Mouse (Mus musculus): ENCODE data around the gene Itgax. TPM values are rescaled to one million over a fixed set of nuclear protein-coding genes. Genes with fewer than 3 reads are reported as not detected.

Itgax gene
- polyA plus RNA-seq (2014; fragmentation: Nextera tagmentation; extraction: Ambion mirVana) = 0.32 TPM in 1 of 2 replicates, not detected in the other

GRCm38 (mm10) chr7:128128741-128129720 lies at the start of gene Itgax:
Itgax (plus strand) TSS chr7:128129547.
- Histone ChIP-seq H3K4me2 (ENCODE audit: low read length) (no peak within 1 kb of the TSS), H3K4me1 (ENCODE audit: control insufficient read depth, insufficient read depth, low read length) (no peaks in the 10 kb centered on the region), H3K36me3 (ENCODE audit: control insufficient read depth, insufficient read depth, low read length) (no peaks in the 10 kb centered on the region), H3K27me3 (ENCODE audit: control insufficient read depth, insufficient read depth, low read length) (no peaks in the 10 kb centered on the region), H3K9ac (replicated peaks; ENCODE audit: low read length) (no peak within 1 kb of the TSS), H3K9me3 (ENCODE audit: control insufficient read depth, low read length) (no peaks in the 10 kb centered on the region), H3K4me3 (replicated peaks; ENCODE audit: low read depth, low read length) (no peak within 1 kb of the TSS), H3K27ac (replicated peaks; ENCODE audit: low read depth, low read length) (no peak within 1 kb of the TSS)
- no peak for ATAC-seq (ENCODE audit: low FRiP score, low TSS enrichment)
- WGBS = 82% methylated on average over 8 of the region's 8 CpGs
- DNase-seq = no peak

GRCm38 (mm10) chr7:128080012-128080411 lies 49.3 kb upstream of the Itgax start:
- no peaks in the 10 kb centered on the region for H3K36me3 ChIP-seq (ENCODE audit: control insufficient read depth, insufficient read depth, low read length)
- ATAC-seq (ENCODE audit: low FRiP score, low TSS enrichment) (no peak), DNase-seq (no peak)
- no peak overlapping the region for H3K9ac ChIP-seq (replicated peaks; ENCODE audit: low read length)
- no peak overlapping the region for H3K4me3 ChIP-seq (replicated peaks; ENCODE audit: low read depth, low read length)
- no peaks in the 10 kb centered on the region for H3K4me1 ChIP-seq (ENCODE audit: control insufficient read depth, insufficient read depth, low read length)
- no peaks in the 10 kb centered on the region for H3K27me3 ChIP-seq (ENCODE audit: control insufficient read depth, insufficient read depth, low read length)
- H3K9me3 ChIP-seq (ENCODE audit: control insufficient read depth, low read length) = no peaks in the 10 kb centered on the region
- H3K27ac ChIP-seq (replicated peaks; ENCODE audit: low read depth, low read length) = no peak overlapping the region
- WGBS = 86% methylated on average over 8 of the region's 8 CpGs
- no peak overlapping the region for H3K4me2 ChIP-seq (ENCODE audit: low read length)

GRCm38 (mm10) chr7:128089141-128089540 lies 40.2 kb upstream of the Itgax start:
- Histone ChIP-seq H3K4me2 (ENCODE audit: low read length) (no peak overlapping the region), H3K4me3 (replicated peaks; ENCODE audit: low read depth, low read length) (no peak overlapping the region), H3K9me3 (ENCODE audit: control insufficient read depth, low read length) (no peaks in the 10 kb centered on the region), H3K27me3 (ENCODE audit: control insufficient read depth, insufficient read depth, low read length) (no peaks in the 10 kb centered on the region), H3K9ac (replicated peaks; ENCODE audit: low read length) (no peak overlapping the region), H3K4me1 (ENCODE audit: control insufficient read depth, insufficient read depth, low read length) (no peaks in the 10 kb centered on the region), H3K27ac (replicated peaks; ENCODE audit: low read depth, low read length) (no peak overlapping the region), H3K36me3 (ENCODE audit: control insufficient read depth, insufficient read depth, low read length) (no peaks in the 10 kb centered on the region)
- DNase-seq = no peak
- no peak for ATAC-seq (ENCODE audit: low FRiP score, low TSS enrichment)
- 88% methylated on average over 7 of the region's 7 CpGs for WGBS

- no peaks in the 10 kb centered on the region for H3K27me3 ChIP-seq (ENCODE audit: control insufficient read depth, insufficient read depth, low read length)
- WGBS = 83% methylated on average over 1 of the region's 1 CpGs
- H3K4me3 ChIP-seq (replicated peaks; ENCODE audit: low read depth, low read length) = no peak overlapping the region
- no peak overlapping the region for H3K27ac ChIP-seq (replicated peaks; ENCODE audit: low read depth, low read length)
- H3K4me2 ChIP-seq (ENCODE audit: low read length) = no peak overlapping the region
- no peaks in the 10 kb centered on the region for H3K4me1 ChIP-seq (ENCODE audit: control insufficient read depth, insufficient read depth, low read length)
- H3K9ac ChIP-seq (replicated peaks; ENCODE audit: low read length) = no peak overlapping the region
- ATAC-seq (ENCODE audit: low FRiP score, low TSS enrichment) (no peak), DNase-seq (no peak)
- H3K36me3 ChIP-seq (ENCODE audit: control insufficient read depth, insufficient read depth, low read length) = no peaks in the 10 kb centered on the region
- H3K9me3 ChIP-seq (ENCODE audit: control insufficient read depth, low read length) = no peaks in the 10 kb centered on the region
Measured at GRCm38 (mm10) chr7:128098135-128098534, 31.2 kb upstream of the Itgax start.

GRCm38 (mm10) chr7:128100742-128101357 lies 28.5 kb upstream of the Itgax start:
- 80% methylated on average over 2 of the region's 2 CpGs for WGBS
- DNase-seq = no peak

GRCm38 (mm10) chr7:128105246-128105645 lies 24.1 kb upstream of the Itgax start:
- Histone ChIP-seq H3K4me3 (replicated peaks; ENCODE audit: low read depth, low read length) (no peak overlapping the region), H3K27ac (replicated peaks; ENCODE audit: low read depth, low read length) (no peak overlapping the region), H3K9me3 (ENCODE audit: control insufficient read depth, low read length) (no peaks in the 10 kb centered on the region), H3K36me3 (ENCODE audit: control insufficient read depth, insufficient read depth, low read length) (no peaks in the 10 kb centered on the region), H3K27me3 (ENCODE audit: control insufficient read depth, insufficient read depth, low read length) (no peaks in the 10 kb centered on the region), H3K9ac (replicated peaks; ENCODE audit: low read length) (no peak overlapping the region), H3K4me1 (ENCODE audit: control insufficient read depth, insufficient read depth, low read length) (no peaks in the 10 kb centered on the region), H3K4me2 (ENCODE audit: low read length) (no peak overlapping the region)
- WGBS = 82% methylated on average over 4 of the region's 4 CpGs
- no peak for DNase-seq
- no peak for ATAC-seq (ENCODE audit: low FRiP score, low TSS enrichment)

More at GRCm38 (mm10) chr7:128100742-128101357, 28.5 kb upstream of the Itgax start:
- Histone ChIP-seq H3K27me3 (ENCODE audit: control insufficient read depth, insufficient read depth, low read length) (no peaks in the 10 kb centered on the region), H3K36me3 (ENCODE audit: control insufficient read depth, insufficient read depth, low read length) (no peaks in the 10 kb centered on the region), H3K9ac (replicated peaks; ENCODE audit: low read length) (no peak overlapping the region), H3K4me2 (ENCODE audit: low read length) (no peak overlapping the region), H3K4me1 (ENCODE audit: control insufficient read depth, insufficient read depth, low read length) (no peaks in the 10 kb centered on the region), H3K9me3 (ENCODE audit: control insufficient read depth, low read length) (no peaks in the 10 kb centered on the region), H3K4me3 (replicated peaks; ENCODE audit: low read depth, low read length) (no peak overlapping the region), H3K27ac (replicated peaks; ENCODE audit: low read depth, low read length) (no peak overlapping the region)
- no peak for ATAC-seq (ENCODE audit: low FRiP score, low TSS enrichment)

- DNase-seq (no peak), ATAC-seq (ENCODE audit: low FRiP score, low TSS enrichment) (no peak)
- no peak overlapping the region for H3K4me2 ChIP-seq (ENCODE audit: low read length)
- no peaks in the 10 kb centered on the region for H3K36me3 ChIP-seq (ENCODE audit: control insufficient read depth, insufficient read depth, low read length)
- H3K27me3 ChIP-seq (ENCODE audit: control insufficient read depth, insufficient read depth, low read length) = no peaks in the 10 kb centered on the region
- H3K27ac ChIP-seq (replicated peaks; ENCODE audit: low read depth, low read length) = no peak overlapping the region
- H3K9ac ChIP-seq (replicated peaks; ENCODE audit: low read length) = no peak overlapping the region
- no peak overlapping the region for H3K4me3 ChIP-seq (replicated peaks; ENCODE audit: low read depth, low read length)
- no peaks in the 10 kb centered on the region for H3K4me1 ChIP-seq (ENCODE audit: control insufficient read depth, insufficient read depth, low read length)
- no peaks in the 10 kb centered on the region for H3K9me3 ChIP-seq (ENCODE audit: control insufficient read depth, low read length)
- 90% methylated on average over 7 of the region's 7 CpGs for WGBS
Measured at GRCm38 (mm10) chr7:128107462-128107861, 21.9 kb upstream of the Itgax start.

GRCm38 (mm10) chr7:128110314-128110713 lies 19.0 kb upstream of the Itgax start:
- no peak for ATAC-seq (ENCODE audit: low FRiP score, low TSS enrichment)
- H3K27ac ChIP-seq (replicated peaks; ENCODE audit: low read depth, low read length) = no peak overlapping the region
- no peaks in the 10 kb centered on the region for H3K9me3 ChIP-seq (ENCODE audit: control insufficient read depth, low read length)
- DNase-seq = no peak
- no peaks in the 10 kb centered on the region for H3K27me3 ChIP-seq (ENCODE audit: control insufficient read depth, insufficient read depth, low read length)
- no peak overlapping the region for H3K4me3 ChIP-seq (replicated peaks; ENCODE audit: low read depth, low read length)
- no peak overlapping the region for H3K4me2 ChIP-seq (ENCODE audit: low read length)
- H3K9ac ChIP-seq (replicated peaks; ENCODE audit: low read length) = no peak overlapping the region
- no peaks in the 10 kb centered on the region for H3K36me3 ChIP-seq (ENCODE audit: control insufficient read depth, insufficient read depth, low read length)
- H3K4me1 ChIP-seq (ENCODE audit: control insufficient read depth, insufficient read depth, low read length) = no peaks in the 10 kb centered on the region
- WGBS = 77% methylated on average over 2 of the region's 2 CpGs
